Mouse (Mus musculus) midbrain, embryonic 16.5 days (tissue): ENCODE measurements around the gene Gm20518. TPM values are rescaled to one million over a fixed set of nuclear protein-coding genes. Genes with fewer than 3 reads are reported as not detected.
A peak's percentile ranks its signal among the peaks of the same experiment; 100 is the strongest.

ENCODE experiments used
- ATAC-seq: fragments of 200-750 bp; cut with Nextera tagmentation; 2 replicates; pipeline ENCODE4 v1.8.0; 2017; ENCODE audit warnings: moderate TSS enrichment
- H3K27ac ChIP-seq: fragments of 300-500 bp; sonication (generic); 2 replicates; pipeline ENCODE4 v1.5.1; 2014; ENCODE audit warnings: mild to moderate bottlenecking, low read length, mixed read lengths
- H3K27me3 ChIP-seq: fragments of 300-500 bp; sonication (generic); 2 replicates; pipeline ENCODE4 v1.6.1; 2014; ENCODE audit warnings: low read depth, low read length, mixed read lengths; ENCODE audit not compliant: control insufficient read depth, insufficient read depth
- H3K36me3 ChIP-seq: fragments of 300-500 bp; sonication (generic); 2 replicates; pipeline ENCODE4 v1.6.1; 2014; ENCODE audit warnings: mild to moderate bottlenecking, low read length, moderate library complexity, mixed read lengths; ENCODE audit not compliant: control insufficient read depth, insufficient read depth
- H3K4me1 ChIP-seq: fragments of 300-500 bp; sonication (generic); 2 replicates; pipeline ENCODE4 v1.6.1; 2014; ENCODE audit warnings: mild to moderate bottlenecking, low read length, mixed read lengths; ENCODE audit not compliant: control insufficient read depth, insufficient read depth
- H3K4me2 ChIP-seq: fragments of 300-500 bp; sonication (generic); 2 replicates; pipeline ENCODE4 v1.6.1; 2014; ENCODE audit warnings: mild to moderate bottlenecking, low read length, mixed read lengths
- H3K4me3 ChIP-seq: fragments of 300-500 bp; sonication (generic); 2 replicates; pipeline ENCODE4 v1.5.1; 2014; ENCODE audit warnings: low read depth, mild to moderate bottlenecking, low read length, moderate library complexity, mixed read lengths
- H3K9ac ChIP-seq: fragments of 300-500 bp; sonication (generic); 2 replicates; pipeline ENCODE4 v1.6.1; 2014; ENCODE audit warnings: low read depth, low read length, mixed read lengths
- H3K9me3 ChIP-seq: fragments of 300-500 bp; sonication (generic); replicated peaks from 2 replicates; pipeline ENCODE4 v1.6.1; 2014; ENCODE audit warnings: mild to moderate bottlenecking, low read length, mixed read lengths; ENCODE audit not compliant: control insufficient read depth, poor library complexity, severe bottlenecking
- WGBS: fragments of 180-500 bp; shearing (Covaris S2); extraction: QIAGEN DNeasy Blood & Tissue Kit; methylation state at CpG from one replicate; pipeline ENCODE4 v1.1.7; 2014; 5-methylcytosine and 5-hydroxymethylcytosine counted together
- polyA plus RNA-seq: library from polyadenylated mRNA; unstranded; fragments of >200 nt; fragmentation: Nextera tagmentation; extraction: Ambion mirVana; gene quantifications from 2 replicates; pipeline ENCODE4 v1.2.1, GENCODE M21; 2015

The Gm20518 gene
- polyA plus RNA-seq, 1 experiment from 2014 or later: 0.49 TPM

DNA sequence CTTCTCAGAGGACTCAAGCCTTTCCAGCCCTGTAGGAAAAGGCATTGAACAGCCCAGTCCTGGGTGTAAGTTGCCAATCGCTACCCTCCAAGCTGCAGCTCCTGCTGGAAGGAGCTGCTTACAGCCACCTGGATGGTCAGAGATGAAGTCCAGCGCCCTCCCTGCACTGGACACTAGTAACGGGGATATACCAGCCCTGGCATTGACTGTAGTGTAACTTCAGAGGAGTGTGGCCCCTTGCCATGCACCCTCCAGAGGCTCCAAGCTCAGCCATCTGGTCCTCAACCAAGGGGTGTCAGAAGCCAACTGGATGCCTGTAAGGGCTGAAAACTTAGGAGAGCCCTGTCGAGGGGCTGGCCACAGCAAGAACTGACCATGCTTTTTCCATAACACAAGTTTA lies 51.5 kb downstream of the Gm20518 start:
- Histone ChIP-seq H3K4me2 (no peak overlapping the region), H3K36me3 (peaks cover 29% of the 10 kb centered on the region), H3K27me3 (peaks cover 6% of the 10 kb centered on the region; the same call in 1 of the 2 replicates), H3K4me3 (no peak overlapping the region), H3K9me3 (no peaks in the 10 kb centered on the region), H3K9ac (no peak overlapping the region), H3K4me1 (peaks cover 4% of the 10 kb centered on the region), H3K27ac (no peak overlapping the region)
- ATAC-seq: no peak
- WGBS: 82% methylated on average over 4 of the region's 4 CpGs

DNA sequence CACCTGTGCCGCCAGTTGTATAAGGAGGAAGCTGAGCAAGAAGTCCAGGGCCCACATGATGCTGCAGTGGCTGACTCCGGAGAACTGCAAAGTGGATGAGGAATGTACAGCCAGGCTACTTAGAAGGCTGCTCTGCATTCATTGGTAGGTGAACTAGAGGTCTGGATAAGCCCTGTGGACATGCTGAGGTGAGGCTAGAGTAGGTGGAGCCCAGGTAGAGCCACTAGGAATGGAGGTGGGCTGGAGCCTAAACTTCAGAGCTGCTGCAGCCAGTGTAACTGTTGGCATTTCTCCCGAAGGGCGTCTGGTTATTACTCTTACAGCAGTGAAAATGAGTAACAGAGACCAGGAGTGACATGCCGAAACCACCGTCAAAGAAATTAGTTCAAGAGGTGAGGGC lies 53.4 kb downstream of the Gm20518 start, which contains the start of gene Car15:
Gene Car15, minus strand, starts transcription at position 314 of the 400 bp plus-strand sequence.
- H3K27ac ChIP-seq: no peak within 1 kb of the TSS
- no peaks in the 10 kb centered on the region for H3K9me3 ChIP-seq
- H3K4me1 ChIP-seq: peaks cover 12% of the 10 kb centered on the region
- no peak within 1 kb of the TSS for H3K9ac ChIP-seq
- no peak within 1 kb of the TSS for H3K4me2 ChIP-seq
- peaks cover 6% of the 10 kb centered on the region; the same call in 1 of the 2 replicates for H3K27me3 ChIP-seq
- 83% methylated on average over 6 of the region's 6 CpGs for WGBS
- H3K4me3 ChIP-seq: no peak within 1 kb of the TSS
- no peak for ATAC-seq
- peaks cover 20% of the 10 kb centered on the region for H3K36me3 ChIP-seq

DNA sequence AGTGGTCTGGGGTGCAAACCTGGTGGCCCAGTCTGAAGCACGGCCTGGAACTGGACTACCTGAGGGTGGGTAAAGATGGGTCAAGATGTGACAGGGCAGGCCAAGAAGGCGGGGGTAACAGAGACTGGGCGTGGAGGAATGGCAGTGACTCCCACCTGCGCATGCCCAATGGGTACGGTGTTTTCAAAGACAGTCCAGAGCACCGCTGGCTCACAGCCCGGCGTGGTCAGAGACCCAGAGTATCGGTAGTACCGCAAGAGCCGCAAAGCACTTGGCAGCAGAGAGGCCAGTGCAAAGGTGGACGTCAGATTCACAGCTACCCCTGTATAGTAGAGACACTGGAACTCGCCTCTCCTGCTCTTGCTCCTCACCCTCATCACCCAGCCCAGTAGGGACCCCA lies 56.0 kb downstream of the Gm20518 start:
- H3K27ac ChIP-seq: no peak overlapping the region
- no peak overlapping the region; the same call in 1 of the 2 replicates for H3K4me2 ChIP-seq
- H3K4me3 ChIP-seq: no peak overlapping the region
- peaks cover 18% of the 10 kb centered on the region for H3K4me1 ChIP-seq
- no peak overlapping the region for H3K9ac ChIP-seq
- 49% methylated on average over 13 of the region's 13 CpGs for WGBS
- ATAC-seq: no peak
- peaks cover 21% of the 10 kb centered on the region for H3K27me3 ChIP-seq
- H3K36me3 ChIP-seq: no peaks in the 10 kb centered on the region
- H3K9me3 ChIP-seq: no peaks in the 10 kb centered on the region

DNA sequence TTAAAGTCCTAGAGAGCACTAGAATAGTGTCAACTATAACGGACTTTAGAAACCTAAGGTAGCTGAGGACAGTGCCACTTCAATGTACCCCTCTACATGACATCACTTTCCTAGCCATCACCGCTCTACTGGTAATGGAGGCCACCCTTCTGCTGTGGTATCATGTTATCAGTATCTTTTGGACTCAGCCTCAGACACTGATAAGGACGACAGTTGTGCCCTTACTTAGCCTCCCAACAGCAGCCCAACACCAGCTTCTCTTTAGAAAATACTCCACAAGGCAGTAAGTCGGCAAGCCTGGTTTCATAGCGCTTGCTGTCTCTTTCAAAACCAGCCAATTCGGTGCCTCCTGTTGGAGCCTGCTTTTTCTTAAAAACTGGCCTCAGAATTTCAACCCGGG lies 56.9 kb downstream of the Gm20518 start:
- H3K9me3 ChIP-seq: no peaks in the 10 kb centered on the region
- H3K36me3 ChIP-seq: no peaks in the 10 kb centered on the region
- peak overlapping the region; percentile 85 for H3K9ac ChIP-seq
- H3K27me3 ChIP-seq: peaks cover 24% of the 10 kb centered on the region
- peak overlapping the region; percentile 95 for H3K27ac ChIP-seq
- H3K4me3 ChIP-seq: peak overlapping the region; percentile 64
- WGBS: 42% methylated on average over 7 of the region's 7 CpGs
- ATAC-seq: peak; percentile 4
- peaks cover 18% of the 10 kb centered on the region for H3K4me1 ChIP-seq
- H3K4me2 ChIP-seq: peak overlapping the region; percentile 84

DNA sequence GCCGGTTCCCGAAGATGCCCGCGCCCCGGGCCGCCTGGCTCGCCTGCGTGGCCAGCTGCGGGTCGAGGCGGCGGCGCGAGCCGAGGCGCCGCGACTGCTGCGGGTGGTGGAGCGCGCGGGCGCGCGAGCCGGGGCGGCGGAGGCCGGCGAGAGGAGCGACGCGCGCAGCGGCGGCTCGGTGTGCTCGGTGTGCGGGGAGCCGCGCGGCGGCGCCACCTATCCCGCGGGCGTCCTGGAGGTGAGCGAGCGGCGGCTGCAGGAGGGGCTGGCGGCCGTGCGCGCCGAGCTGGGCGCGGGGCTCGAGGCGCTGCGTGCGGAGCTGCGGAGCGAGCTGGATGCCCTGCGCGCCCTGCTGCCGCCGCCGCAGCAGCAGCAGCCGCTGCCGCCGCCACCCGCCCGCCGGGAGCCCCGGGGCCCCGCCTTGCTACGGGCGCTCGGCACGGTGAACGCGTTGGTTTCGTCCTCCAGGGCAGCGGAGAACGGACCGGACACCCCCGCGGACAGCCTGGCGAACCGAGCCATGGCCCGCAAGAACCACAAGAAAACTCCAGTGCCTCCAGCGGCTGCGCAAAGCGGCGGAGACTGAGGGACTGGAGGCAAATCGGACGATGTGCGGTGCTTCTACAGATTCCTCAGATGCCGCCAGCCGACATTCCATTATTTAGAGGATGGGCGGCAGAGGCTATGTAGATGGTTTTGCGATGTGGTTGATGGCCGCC lies 57.6 kb downstream of the Gm20518 start:
- Histone ChIP-seq H3K4me1 (peaks cover 18% of the 10 kb centered on the region), H3K9me3 (no peaks in the 10 kb centered on the region), H3K36me3 (no peaks in the 10 kb centered on the region), H3K27ac (peak overlapping the region; percentile 95), H3K27me3 (peaks cover 24% of the 10 kb centered on the region), H3K9ac (peak overlapping the region; percentile 85), H3K4me2 (peak overlapping the region; percentile 84), H3K4me3 (peak overlapping the region; percentile 64)
- ATAC-seq: peak; percentile 79
- under 1% methylated on average over 60 of the region's 103 CpGs for WGBS

DNA sequence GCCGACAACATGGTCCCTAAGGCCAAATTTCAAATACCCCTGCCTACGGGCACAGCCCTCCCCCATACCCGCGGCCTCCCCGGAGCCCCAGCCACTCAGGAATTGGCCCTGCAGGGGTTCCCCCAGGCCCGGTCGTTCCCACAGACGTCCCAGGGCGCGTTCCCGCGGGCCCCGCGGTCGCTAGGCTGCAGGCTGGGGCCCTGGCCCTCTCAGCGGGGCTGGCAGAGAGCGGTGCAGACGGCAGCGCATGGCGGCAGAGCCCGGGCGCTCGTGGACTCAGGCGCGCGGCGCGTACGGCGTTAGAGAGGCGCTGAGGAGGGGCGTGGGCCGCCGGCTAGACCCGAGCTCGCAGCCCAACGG lies 58.2 kb downstream of the Gm20518 start:
- ATAC-seq: peak; percentile 76
- under 1% methylated on average over 29 of the region's 37 CpGs for WGBS
- H3K27me3 ChIP-seq: peaks cover 24% of the 10 kb centered on the region

DNA sequence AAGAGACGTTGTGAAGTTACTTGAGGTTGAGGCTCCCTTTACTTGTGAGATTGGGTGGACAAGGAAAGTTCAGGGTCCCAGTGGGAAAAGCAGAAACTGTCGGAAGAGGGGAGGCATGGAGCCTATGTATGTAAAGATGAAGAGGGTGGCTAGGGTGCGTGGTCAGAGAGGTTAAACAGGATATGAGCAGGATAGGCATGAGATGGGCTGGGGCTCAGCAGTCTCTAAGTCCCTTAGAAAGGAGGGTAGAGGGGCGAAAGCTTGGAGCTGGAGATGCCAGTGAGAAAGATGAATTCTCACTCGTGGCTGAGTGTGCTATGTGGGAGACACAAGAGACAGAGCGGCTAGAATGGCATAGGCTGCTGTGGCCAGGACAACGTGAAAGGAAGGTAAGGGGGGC lies 58.6 kb downstream of the Gm20518 start, which contains the start of gene B830017H08Rik:
Gene B830017H08Rik, plus strand, starts transcription at position 301 of the 400 bp plus-strand sequence.
- peaks cover 24% of the 10 kb centered on the region for H3K27me3 ChIP-seq
- peak within 1 kb of the TSS; percentile 84 for H3K4me2 ChIP-seq
- peak within 1 kb of the TSS; percentile 85 for H3K9ac ChIP-seq
- H3K27ac ChIP-seq: peak within 1 kb of the TSS; percentile 95
- H3K4me1 ChIP-seq: peaks cover 18% of the 10 kb centered on the region
- no peaks in the 10 kb centered on the region for H3K9me3 ChIP-seq
- H3K36me3 ChIP-seq: no peaks in the 10 kb centered on the region
- 21% methylated on average over 7 of the region's 7 CpGs for WGBS
- peak within 1 kb of the TSS; percentile 64 for H3K4me3 ChIP-seq
- ATAC-seq: no peak; the same call in 1 of the 2 replicates

More for the DNA sequence above, 58.2 kb downstream of the Gm20518 start:
- H3K9ac ChIP-seq: peak overlapping the region; percentile 85
- H3K27ac ChIP-seq: peak overlapping the region; percentile 95
- H3K4me3 ChIP-seq: peak overlapping the region; percentile 64
- H3K4me2 ChIP-seq: peak overlapping the region; percentile 84
- H3K36me3 ChIP-seq: no peaks in the 10 kb centered on the region
- peaks cover 18% of the 10 kb centered on the region for H3K4me1 ChIP-seq
- H3K9me3 ChIP-seq: no peaks in the 10 kb centered on the region

DNA sequence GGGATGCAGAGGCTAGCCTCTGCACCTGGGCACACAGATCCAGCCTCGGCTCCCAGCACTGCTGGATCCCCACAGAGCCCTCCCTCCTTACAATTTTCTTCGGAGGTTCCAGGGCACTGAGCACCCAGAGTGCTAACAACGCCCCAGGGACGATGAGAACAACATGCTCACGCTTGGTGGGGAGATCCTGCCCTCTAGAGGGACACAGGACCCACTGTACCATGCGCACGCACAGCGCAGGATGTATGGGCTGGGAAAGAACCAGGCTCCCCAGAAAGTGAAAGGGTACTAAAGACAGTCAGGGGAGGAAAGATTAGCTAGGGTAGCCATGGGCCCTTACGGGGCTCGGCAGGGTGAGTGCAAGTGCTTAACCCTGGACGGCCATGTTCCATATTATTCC lies 59.7 kb downstream of the Gm20518 start:
- Histone ChIP-seq H3K9me3 (no peaks in the 10 kb centered on the region), H3K36me3 (no peaks in the 10 kb centered on the region), H3K27ac (no peak overlapping the region), H3K4me1 (peaks cover 18% of the 10 kb centered on the region), H3K4me2 (no peak overlapping the region), H3K9ac (no peak overlapping the region), H3K4me3 (no peak overlapping the region), H3K27me3 (peaks cover 24% of the 10 kb centered on the region)
- no peak for ATAC-seq
- 10% methylated on average over 11 of the region's 11 CpGs for WGBS

DNA sequence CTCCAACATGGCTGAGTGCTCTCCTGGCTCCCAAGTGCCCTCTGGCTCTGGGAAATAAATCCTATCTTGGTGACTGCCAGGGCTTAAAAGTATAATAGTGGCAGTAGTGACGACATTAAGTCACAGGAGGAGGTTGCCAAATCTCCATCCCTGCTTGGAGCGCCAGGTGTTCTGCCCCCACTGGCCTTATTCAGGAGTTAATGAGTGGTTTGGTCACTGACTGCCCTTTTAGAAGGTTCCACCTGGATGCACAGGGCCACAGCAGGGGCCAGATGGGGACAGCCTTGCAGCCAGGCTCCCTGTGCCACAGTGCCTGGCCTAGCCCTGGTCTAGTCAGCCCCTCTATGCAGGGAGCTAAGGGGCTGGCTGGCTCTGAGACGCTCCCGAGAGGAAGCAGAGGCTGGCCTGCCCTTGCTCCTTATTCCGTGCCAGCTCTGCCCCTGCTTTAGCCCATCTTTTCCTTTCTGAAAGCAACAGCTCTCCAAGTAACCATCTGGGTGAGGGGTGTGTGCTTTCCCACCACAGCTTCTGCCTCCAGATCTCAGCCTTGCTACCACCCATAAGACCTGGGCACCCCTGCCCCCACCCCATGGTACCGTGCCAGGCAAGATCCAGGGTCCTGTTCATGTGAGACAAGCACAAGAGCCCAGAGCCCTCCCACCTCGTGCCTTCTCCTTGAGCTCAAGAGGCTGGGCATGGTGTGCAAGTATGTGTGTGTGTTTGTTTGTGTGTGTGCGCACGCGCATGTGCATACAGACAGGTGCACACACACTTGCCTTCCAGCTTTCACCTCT lies 60.9 kb downstream of the Gm20518 start:
- H3K9me3 ChIP-seq: no peaks in the 10 kb centered on the region
- H3K4me1 ChIP-seq: peaks cover 18% of the 10 kb centered on the region
- no peak overlapping the region for H3K4me2 ChIP-seq
- no peak overlapping the region for H3K27ac ChIP-seq
- 62% methylated on average over 10 of the region's 10 CpGs for WGBS
- H3K36me3 ChIP-seq: no peaks in the 10 kb centered on the region
- no peak for ATAC-seq
- H3K4me3 ChIP-seq: no peak overlapping the region
- peaks cover 18% of the 10 kb centered on the region for H3K27me3 ChIP-seq
- H3K9ac ChIP-seq: no peak overlapping the region
